Mouse (Mus musculus): ENCODE results near the gene Hoxa13. TPM values are rescaled to one million over a fixed set of nuclear protein-coding genes. Genes with fewer than 3 reads are reported as not detected.
A peak's percentile ranks its signal among the peaks of the same experiment; 100 is the strongest.

Gene Hoxa13
- polyA plus RNA-seq, 1 experiment from 2014 or later: not detected

DNA sequence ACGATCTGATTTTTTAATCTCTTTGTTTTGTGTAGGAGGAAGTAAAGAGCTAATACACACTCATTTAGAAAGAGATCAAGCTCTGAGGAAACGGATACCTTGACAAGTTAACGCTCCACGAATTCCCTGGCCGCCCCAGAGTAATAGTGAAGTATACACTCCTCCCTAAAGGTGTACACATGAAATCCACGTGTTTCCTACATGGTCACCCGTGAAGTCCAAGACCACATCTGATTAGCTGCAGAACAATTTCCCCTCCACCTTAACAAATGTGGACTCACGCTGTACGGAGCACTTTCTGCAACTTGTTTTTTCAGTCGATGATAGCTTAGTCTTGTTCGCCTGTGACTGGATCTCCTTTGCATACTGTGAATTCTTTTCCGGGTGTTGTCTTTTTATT lies 29.5 kb upstream of the Hoxa13 start:
- no peak for ATAC-seq (ENCODE audit: insufficient number of reproducible peaks, low FRiP score)
- no peak overlapping the region for H3K4me3 ChIP-seq
- H3K9ac ChIP-seq: no peak overlapping the region
- no peak overlapping the region for H3K4me2 ChIP-seq
- H3K9me3 ChIP-seq (replicated peaks): no peaks in the 10 kb centered on the region
- H3K36me3 ChIP-seq: no peaks in the 10 kb centered on the region
- 0 out of 2 replicates have a peak, but pooled peaks cover 5% of the 10 kb centered on the region for H3K4me1 ChIP-seq (replicated peaks)
- H3K27me3 ChIP-seq (replicated peaks): peaks cover 65% of the 10 kb centered on the region
- H3K27ac ChIP-seq (ENCODE audit: poor library complexity, severe bottlenecking): no peak overlapping the region
- 14% methylated on average over 12 of the region's 12 CpGs for WGBS

DNA sequence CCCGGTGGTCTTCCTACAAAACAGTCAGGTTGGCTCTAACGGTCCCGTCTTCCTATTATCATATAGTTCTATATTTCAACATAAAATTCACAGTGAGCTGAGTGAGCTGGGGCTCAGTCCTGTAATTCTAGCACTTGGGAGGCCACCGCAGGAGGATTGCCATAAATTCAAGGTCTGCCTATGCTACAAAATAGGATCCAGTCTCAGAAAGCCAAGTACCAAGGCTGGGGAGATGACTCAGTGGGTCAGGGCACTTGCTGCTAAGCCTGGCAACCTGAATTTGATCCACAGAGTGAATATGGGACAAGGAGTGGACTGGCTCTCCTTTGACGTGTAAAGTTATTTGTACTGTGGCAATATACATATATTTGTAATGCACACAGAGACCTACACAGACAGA lies 23.2 kb upstream of the Hoxa13 start:
- no peak overlapping the region for H3K27ac ChIP-seq (ENCODE audit: poor library complexity, severe bottlenecking)
- H3K4me2 ChIP-seq: no peak overlapping the region
- no peak overlapping the region for H3K9ac ChIP-seq
- no peak for ATAC-seq (ENCODE audit: insufficient number of reproducible peaks, low FRiP score)
- H3K27me3 ChIP-seq (replicated peaks): peaks cover 41% of the 10 kb centered on the region
- H3K4me3 ChIP-seq: no peak overlapping the region
- WGBS: 79% methylated on average over 5 of the region's 5 CpGs
- H3K9me3 ChIP-seq (replicated peaks): no peaks in the 10 kb centered on the region
- no peaks in the 10 kb centered on the region for H3K36me3 ChIP-seq
- peaks cover 13% of the 10 kb centered on the region; the same call in 1 of the 2 replicates for H3K4me1 ChIP-seq (replicated peaks)

DNA sequence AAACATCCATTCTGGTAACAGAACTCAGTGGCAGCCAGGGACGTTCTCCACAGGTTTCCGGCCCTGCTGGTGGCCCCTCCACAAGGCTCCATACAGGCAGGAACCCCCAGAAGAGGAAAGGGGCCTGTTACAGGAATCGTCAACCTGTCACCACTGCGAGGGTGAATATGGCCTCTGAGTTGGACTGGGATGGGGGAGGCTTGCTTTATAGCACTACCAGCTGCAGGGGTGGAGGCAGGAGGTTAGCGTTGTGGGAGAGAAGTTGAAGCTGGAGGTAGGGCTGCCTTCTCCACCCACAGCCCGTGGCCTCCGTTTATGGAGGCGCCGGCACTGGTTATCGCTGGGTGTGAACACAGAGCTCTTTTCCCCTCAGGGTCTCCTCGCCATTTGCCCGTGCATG lies 20.4 kb upstream of the Hoxa13 start:
- H3K27me3 ChIP-seq (replicated peaks): peaks cover 47% of the 10 kb centered on the region
- H3K36me3 ChIP-seq: no peaks in the 10 kb centered on the region
- 48% methylated on average over 12 of the region's 12 CpGs for WGBS
- H3K4me1 ChIP-seq (replicated peaks): peaks cover 13% of the 10 kb centered on the region; the same call in 1 of the 2 replicates
- no peaks in the 10 kb centered on the region for H3K9me3 ChIP-seq (replicated peaks)
- H3K9ac ChIP-seq: no peak overlapping the region
- H3K27ac ChIP-seq (ENCODE audit: poor library complexity, severe bottlenecking): no peak overlapping the region
- no peak overlapping the region for H3K4me3 ChIP-seq
- H3K4me2 ChIP-seq: no peak overlapping the region
- ATAC-seq (ENCODE audit: insufficient number of reproducible peaks, low FRiP score): no peak

- no peak overlapping the region for H3K4me3 ChIP-seq
- no peak overlapping the region for H3K4me2 ChIP-seq
- WGBS: 6% methylated on average over 5 of the region's 5 CpGs
- peaks cover 69% of the 10 kb centered on the region for H3K27me3 ChIP-seq (replicated peaks)
- H3K9ac ChIP-seq: no peak overlapping the region
- no peaks in the 10 kb centered on the region for H3K9me3 ChIP-seq (replicated peaks)
- no peaks in the 10 kb centered on the region for H3K36me3 ChIP-seq
- no peak for ATAC-seq (ENCODE audit: insufficient number of reproducible peaks, low FRiP score)
- peaks cover 28% of the 10 kb centered on the region for H3K4me1 ChIP-seq (replicated peaks)
- H3K27ac ChIP-seq (ENCODE audit: poor library complexity, severe bottlenecking): no peak overlapping the region
These were observed 16.2 kb upstream of the Hoxa13 start for GRCm38 (mm10) chr6:52276920-52277319.

DNA sequence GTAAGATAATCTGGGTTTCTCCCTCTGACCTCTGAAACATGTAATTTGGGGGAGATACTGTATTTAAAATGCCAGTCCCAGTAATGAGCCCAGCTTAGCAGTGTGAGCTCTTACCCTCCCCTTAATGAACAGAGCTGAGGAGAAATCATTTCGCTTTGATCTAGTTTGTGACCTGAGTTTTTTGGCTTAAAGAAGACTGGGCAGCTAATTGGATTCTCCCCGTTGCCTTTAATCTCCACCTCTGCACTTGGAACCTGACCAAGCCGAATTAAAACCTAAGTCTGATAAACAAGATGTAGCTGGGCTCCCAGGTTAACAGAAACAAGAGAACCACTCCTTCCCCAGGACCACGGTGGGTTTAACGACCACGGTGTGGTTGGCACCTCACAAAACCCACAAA lies 15.7 kb upstream of the Hoxa13 start:
- Histone ChIP-seq H3K9me3 (replicated peaks) (no peaks in the 10 kb centered on the region), H3K36me3 (no peaks in the 10 kb centered on the region), H3K27ac (ENCODE audit: poor library complexity, severe bottlenecking) (no peak overlapping the region), H3K4me1 (replicated peaks) (peaks cover 28% of the 10 kb centered on the region), H3K27me3 (replicated peaks) (peaks cover 71% of the 10 kb centered on the region), H3K9ac (no peak overlapping the region), H3K4me2 (no peak overlapping the region), H3K4me3 (no peak overlapping the region)
- no peak for ATAC-seq (ENCODE audit: insufficient number of reproducible peaks, low FRiP score)
- 6% methylated on average over 6 of the region's 6 CpGs for WGBS

- WGBS: 15% methylated on average over 8 of the region's 8 CpGs
- no peak for ATAC-seq (ENCODE audit: insufficient number of reproducible peaks, low FRiP score)
- peaks cover 22% of the 10 kb centered on the region for H3K4me1 ChIP-seq (replicated peaks)
- H3K36me3 ChIP-seq: no peaks in the 10 kb centered on the region
- no peak overlapping the region for H3K9ac ChIP-seq
- H3K9me3 ChIP-seq (replicated peaks): no peaks in the 10 kb centered on the region
- no peak overlapping the region for H3K27ac ChIP-seq (ENCODE audit: poor library complexity, severe bottlenecking)
- peaks cover 74% of the 10 kb centered on the region for H3K27me3 ChIP-seq (replicated peaks)
- no peak overlapping the region for H3K4me2 ChIP-seq
- no peak overlapping the region for H3K4me3 ChIP-seq
These were observed 15.0 kb upstream of the Hoxa13 start for GRCm38 (mm10) chr6:52275563-52276280.

GRCm38 (mm10) chr6:52274576-52274975 lies 13.9 kb upstream of the Hoxa13 start:
- H3K4me2 ChIP-seq: no peak overlapping the region
- no peak overlapping the region for H3K27ac ChIP-seq (ENCODE audit: poor library complexity, severe bottlenecking)
- no peak overlapping the region for H3K9ac ChIP-seq
- 10% methylated on average over 11 of the region's 11 CpGs for WGBS
- peaks cover 81% of the 10 kb centered on the region for H3K27me3 ChIP-seq (replicated peaks)
- H3K4me1 ChIP-seq (replicated peaks): peaks cover 15% of the 10 kb centered on the region
- H3K36me3 ChIP-seq: no peaks in the 10 kb centered on the region
- no peaks in the 10 kb centered on the region for H3K9me3 ChIP-seq (replicated peaks)
- no peak for ATAC-seq (ENCODE audit: insufficient number of reproducible peaks, low FRiP score)
- H3K4me3 ChIP-seq: no peak overlapping the region

GRCm38 (mm10) chr6:52273656-52274280 lies 13.1 kb upstream of the Hoxa13 start:
- peak overlapping the region; percentile 18 for H3K4me3 ChIP-seq
- no peak for ATAC-seq (ENCODE audit: insufficient number of reproducible peaks, low FRiP score)

DNA sequence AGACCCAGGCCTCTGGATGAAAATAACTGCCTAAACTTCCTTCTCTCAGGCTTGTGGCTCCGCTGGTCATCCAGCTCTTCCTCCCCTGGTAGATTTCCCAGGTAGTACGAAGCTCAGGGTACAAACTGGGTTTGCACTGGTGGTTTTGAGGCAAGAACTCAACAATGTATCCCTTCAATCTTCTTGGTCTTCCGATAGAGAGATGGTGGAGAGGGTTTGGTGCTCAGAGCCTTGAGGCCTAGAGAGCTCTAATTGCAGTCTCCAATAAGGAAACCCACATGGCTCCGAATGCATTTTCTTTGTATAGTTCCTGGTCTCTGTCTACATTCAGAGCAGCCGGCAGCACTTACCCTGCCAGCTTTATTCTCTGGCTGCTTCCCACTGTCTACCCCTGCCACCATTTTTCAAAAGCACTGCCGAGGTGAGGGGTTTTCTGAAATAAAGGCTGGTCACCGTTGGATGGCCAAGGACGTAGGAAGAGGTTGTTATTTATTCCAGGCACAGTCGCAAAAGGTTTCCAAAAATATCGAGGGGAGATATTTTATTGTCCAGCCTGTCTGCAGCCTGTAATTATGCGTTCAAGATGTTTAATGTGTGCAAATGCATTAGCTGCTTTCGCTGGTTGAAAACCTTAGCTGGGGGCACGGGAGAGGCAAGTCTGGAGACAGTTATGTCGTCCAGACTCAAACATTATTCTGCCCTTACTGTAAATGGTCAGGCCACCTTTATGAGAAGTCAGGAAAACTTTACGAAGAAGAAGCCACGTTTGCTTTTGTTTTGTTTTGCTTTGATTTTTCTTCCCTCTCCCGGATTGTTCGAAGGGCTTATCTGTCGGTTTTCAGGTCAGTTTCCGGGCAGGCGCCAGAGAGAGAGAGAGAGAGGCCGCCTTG lies 12.3 kb upstream of the Hoxa13 start:
- 9% methylated on average over 22 of the region's 22 CpGs for WGBS
- Histone ChIP-seq H3K4me1 (replicated peaks) (peaks cover 15% of the 10 kb centered on the region), H3K27me3 (replicated peaks) (peaks cover 93% of the 10 kb centered on the region), H3K4me3 (peak overlapping the region; percentile 18; the same call in 1 of the 2 replicates), H3K4me2 (peak overlapping the region; percentile 35), H3K9me3 (replicated peaks) (no peaks in the 10 kb centered on the region), H3K9ac (no peak overlapping the region), H3K27ac (ENCODE audit: poor library complexity, severe bottlenecking) (no peak overlapping the region), H3K36me3 (no peaks in the 10 kb centered on the region)
- ATAC-seq (ENCODE audit: insufficient number of reproducible peaks, low FRiP score): no peak

More at GRCm38 (mm10) chr6:52273656-52274280, 13.1 kb upstream of the Hoxa13 start:
- Histone ChIP-seq H3K4me1 (replicated peaks) (peaks cover 15% of the 10 kb centered on the region), H3K4me2 (peak overlapping the region; percentile 35), H3K9me3 (replicated peaks) (no peaks in the 10 kb centered on the region), H3K36me3 (no peaks in the 10 kb centered on the region), H3K27me3 (replicated peaks) (peaks cover 89% of the 10 kb centered on the region), H3K9ac (no peak overlapping the region), H3K27ac (ENCODE audit: poor library complexity, severe bottlenecking) (no peak overlapping the region)
- WGBS: 2% methylated on average over 22 of the region's 22 CpGs

DNA sequence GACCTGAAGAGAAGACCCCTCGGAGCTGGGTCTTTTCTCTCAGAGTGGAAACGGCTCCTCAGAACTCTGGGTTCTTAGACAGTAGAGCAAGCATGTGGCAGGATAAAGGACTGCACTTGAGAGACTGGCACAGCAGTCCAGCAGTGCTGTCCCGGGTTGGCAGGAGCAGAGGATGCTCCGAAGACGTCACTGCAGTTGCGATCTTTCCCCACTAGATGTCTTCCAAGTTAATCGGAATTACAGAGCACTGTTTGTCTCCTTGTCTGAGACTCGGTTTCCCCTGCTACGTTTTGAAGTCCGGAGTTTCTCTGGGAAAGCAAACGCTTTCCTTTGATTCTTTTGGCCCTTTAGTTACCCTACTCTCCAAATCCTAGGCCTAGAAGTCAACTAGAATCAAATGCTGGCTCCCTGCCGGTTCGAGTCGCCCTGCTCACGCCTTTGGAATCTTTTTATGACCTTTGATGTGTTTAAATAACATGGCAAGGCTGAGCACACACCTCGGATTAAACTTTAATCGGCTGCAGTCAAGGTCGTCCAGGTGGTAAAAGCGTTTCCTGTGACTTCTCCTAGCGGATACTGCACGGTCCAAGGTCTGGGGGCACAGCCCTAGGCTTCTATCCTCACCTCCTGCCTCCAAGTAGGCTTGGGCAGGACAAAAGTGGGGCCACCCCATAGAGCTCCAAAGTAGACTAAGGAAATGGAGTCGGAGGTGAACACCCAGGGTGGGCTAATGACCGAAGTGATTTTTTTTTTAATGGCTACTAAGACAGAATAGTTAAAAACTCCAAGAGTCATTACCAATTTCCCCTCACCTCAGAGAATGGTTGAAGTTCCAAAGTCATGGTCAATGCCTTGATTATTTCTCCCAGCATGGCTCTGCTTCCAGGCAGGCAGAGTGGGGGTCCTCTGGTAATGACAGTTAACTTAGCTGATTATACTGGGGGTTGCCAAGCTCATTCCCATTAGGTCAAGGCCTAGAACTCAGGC lies 10.1 kb upstream of the Hoxa13 start:
- ATAC-seq (ENCODE audit: insufficient number of reproducible peaks, low FRiP score): 0 out of 2 replicates have a peak, but pooled peaks have one; percentile 6
- peaks cover 15% of the 10 kb centered on the region for H3K4me1 ChIP-seq (replicated peaks)
- H3K9ac ChIP-seq: no peak overlapping the region
- peaks cover 89% of the 10 kb centered on the region for H3K27me3 ChIP-seq (replicated peaks)
- H3K9me3 ChIP-seq (replicated peaks): no peaks in the 10 kb centered on the region
- WGBS: 7% methylated on average over 23 of the region's 23 CpGs
- H3K27ac ChIP-seq (ENCODE audit: poor library complexity, severe bottlenecking): no peak overlapping the region
- 0 out of 2 replicates have a peak overlapping the region, but pooled peaks have one; percentile 1 for H3K4me2 ChIP-seq
- H3K4me3 ChIP-seq: no peak overlapping the region
- H3K36me3 ChIP-seq: no peaks in the 10 kb centered on the region

All from heart, embryonic 12.5 days (tissue).